Mouse (Mus musculus): ENCODE data around the gene Tcl1b5. TPM values are rescaled to one million over a fixed set of nuclear protein-coding genes. Genes with fewer than 3 reads are reported as not detected.
"Not testable (repeated sequence)": the region's sequence is repeated elsewhere in the genome, so short reads cannot be mapped to it uniquely, and the experiment has no call there.

Gene Tcl1b5
- not detected in 2 replicates for total RNA-seq (2017)

- ATAC-seq (ENCODE audit: extremely low read depth, insufficient number of reproducible peaks, low FRiP score, poor library complexity, severe bottlenecking) = not testable (repeated sequence)
These were observed at the start of gene Tcl1b5 for GRCm38 (mm10) chr12:105176044-105176443. Gene Tcl1b5, plus strand, starts transcription at chr12:105176344.

DNA sequence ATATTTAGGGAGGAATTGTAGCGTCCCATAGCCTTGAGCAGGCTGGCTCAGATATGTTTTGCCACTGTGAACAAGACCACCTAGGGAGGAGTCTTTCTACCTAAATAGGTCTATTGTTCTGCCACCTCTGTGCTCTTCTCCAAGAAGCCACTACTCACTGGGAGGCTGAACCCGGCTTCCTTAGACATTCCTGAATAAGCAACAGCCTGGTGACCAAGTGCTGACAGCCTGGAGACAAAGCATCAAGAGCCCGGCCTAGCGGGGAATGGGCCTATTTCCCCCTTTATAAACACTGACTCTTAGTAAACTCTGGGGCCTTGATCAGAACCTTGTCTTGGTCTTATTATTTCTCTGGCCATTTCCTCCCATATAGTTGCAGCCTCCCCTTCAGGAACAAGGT lies 49.6 kb upstream of the Tcl1b5 start:
- ATAC-seq (ENCODE audit: extremely low read depth, insufficient number of reproducible peaks, low FRiP score, poor library complexity, severe bottlenecking) = no peak

GRCm38 (mm10) chr12:105127607-105128006 lies 48.5 kb upstream of the Tcl1b5 start:
- ATAC-seq (ENCODE audit: extremely low read depth, insufficient number of reproducible peaks, low FRiP score, poor library complexity, severe bottlenecking) = no peak

DNA sequence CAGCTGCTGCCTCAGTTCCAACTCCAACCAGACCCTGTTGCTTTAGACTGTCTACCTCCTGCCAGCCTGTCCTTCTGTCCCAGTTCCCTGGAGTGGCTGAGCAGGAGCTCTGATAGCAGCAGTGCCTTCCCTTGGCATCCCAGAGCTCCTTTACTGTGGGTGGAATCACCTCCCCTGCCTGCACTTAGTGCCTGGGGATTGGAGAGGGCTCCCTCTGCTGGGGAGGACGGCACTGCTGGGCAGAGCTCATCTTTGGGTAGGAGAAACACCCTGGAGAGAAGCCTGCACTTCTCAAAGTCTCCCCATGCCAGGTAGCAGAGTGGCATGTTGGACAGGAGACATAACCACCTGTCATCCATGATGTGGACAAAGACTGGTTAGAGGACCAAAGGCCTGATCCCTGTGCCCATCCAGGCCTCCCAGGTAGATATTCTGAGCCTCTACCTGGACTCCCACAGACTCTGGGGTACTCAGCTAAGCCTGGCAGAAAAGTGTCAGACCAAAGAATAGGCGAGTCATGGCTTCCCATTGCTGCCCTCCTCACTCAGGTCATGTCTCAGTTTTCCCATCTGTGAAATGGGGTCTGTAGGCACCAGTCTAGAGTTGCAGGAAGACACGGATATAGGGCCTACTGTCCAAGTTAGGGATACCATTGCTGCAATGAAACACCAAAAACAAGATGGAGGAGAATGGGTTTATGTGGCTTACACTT lies 46.5 kb upstream of the Tcl1b5 start:
- ATAC-seq (ENCODE audit: extremely low read depth, insufficient number of reproducible peaks, low FRiP score, poor library complexity, severe bottlenecking) = 0 out of 2 replicates have a peak, but pooled peaks have one; percentile 26

- ATAC-seq (ENCODE audit: extremely low read depth, insufficient number of reproducible peaks, low FRiP score, poor library complexity, severe bottlenecking) = not testable (repeated sequence)
These were observed 42.0 kb upstream of the Tcl1b5 start for GRCm38 (mm10) chr12:105134167-105134566.

DNA sequence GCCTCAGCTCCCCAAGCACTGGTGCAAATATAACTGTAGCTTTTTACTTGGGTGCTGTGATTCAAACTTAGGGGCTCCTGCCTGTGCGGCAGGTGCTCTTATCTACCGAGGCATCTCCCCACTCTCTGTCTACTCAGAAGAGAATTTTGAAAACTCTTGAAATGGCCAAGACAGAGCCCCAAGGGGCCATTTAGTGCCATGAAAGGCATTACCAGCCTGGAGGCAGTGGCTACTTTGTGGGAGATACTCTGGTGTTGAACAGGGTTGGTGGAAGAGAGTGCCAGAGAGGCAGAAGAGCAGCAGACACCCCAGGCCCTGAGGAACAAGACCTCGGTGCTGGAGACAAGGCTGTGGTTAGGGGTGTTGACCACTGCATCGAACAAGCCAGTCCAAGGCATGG lies 41.3 kb upstream of the Tcl1b5 start:
- not testable (repeated sequence) for ATAC-seq (ENCODE audit: extremely low read depth, insufficient number of reproducible peaks, low FRiP score, poor library complexity, severe bottlenecking)

DNA sequence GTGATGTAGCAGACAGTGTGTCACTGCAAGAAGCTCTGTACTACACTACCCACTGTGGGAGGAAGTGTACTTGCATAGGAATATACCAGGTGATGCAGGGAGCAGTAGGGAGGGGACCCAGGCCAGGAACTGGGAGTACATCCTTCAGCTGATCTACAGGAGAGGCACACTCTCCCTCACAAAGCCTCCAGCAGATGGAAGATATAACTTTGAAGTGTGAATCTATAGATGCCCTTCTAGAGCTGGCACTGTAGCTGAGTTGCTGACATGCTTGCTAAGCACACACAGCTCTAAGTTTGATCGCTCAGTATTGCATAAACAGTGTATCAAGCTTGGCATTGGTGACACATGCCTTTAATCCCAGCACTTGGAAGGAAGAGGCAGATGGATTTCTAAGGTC lies 38.4 kb upstream of the Tcl1b5 start:
- ATAC-seq (ENCODE audit: extremely low read depth, insufficient number of reproducible peaks, low FRiP score, poor library complexity, severe bottlenecking) = not testable (repeated sequence)

GRCm38 (mm10) chr12:105143096-105143495 lies 33.0 kb upstream of the Tcl1b5 start:
- no peak for ATAC-seq (ENCODE audit: extremely low read depth, insufficient number of reproducible peaks, low FRiP score, poor library complexity, severe bottlenecking)

- ATAC-seq (ENCODE audit: extremely low read depth, insufficient number of reproducible peaks, low FRiP score, poor library complexity, severe bottlenecking) = not testable (repeated sequence)
These were observed 31.2 kb upstream of the Tcl1b5 start for GRCm38 (mm10) chr12:105144928-105145327.

- ATAC-seq (ENCODE audit: extremely low read depth, insufficient number of reproducible peaks, low FRiP score, poor library complexity, severe bottlenecking) = no peak
These were observed 30.4 kb upstream of the Tcl1b5 start, which contains the start of gene Tcl1b2 for GRCm38 (mm10) chr12:105145714-105146113. Gene Tcl1b2, plus strand, starts transcription at chr12:105146014.

DNA sequence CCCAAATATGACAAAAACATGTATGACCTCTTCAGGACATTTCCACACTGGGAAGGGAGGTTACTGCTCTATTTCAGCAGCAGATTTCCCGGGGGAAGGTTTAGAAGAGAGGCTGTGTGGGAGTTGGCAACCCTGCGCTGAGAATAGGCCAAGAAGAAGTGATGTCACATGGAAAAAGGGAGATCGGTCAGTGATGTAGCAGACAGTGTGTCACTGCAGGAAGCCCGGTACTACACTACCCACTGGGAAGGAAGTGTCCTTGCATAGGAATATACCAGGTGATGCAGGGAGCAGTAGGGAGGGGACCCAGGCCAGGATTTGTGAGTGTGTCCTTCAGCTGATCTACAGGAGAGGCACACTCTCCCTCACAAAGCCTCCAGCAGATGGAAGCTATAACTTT lies 20.9 kb upstream of the Tcl1b5 start:
- ATAC-seq (ENCODE audit: extremely low read depth, insufficient number of reproducible peaks, low FRiP score, poor library complexity, severe bottlenecking) = not testable (repeated sequence)

GRCm38 (mm10) chr12:105158842-105159241 lies 17.3 kb upstream of the Tcl1b5 start:
- no peak for ATAC-seq (ENCODE audit: extremely low read depth, insufficient number of reproducible peaks, low FRiP score, poor library complexity, severe bottlenecking)

DNA sequence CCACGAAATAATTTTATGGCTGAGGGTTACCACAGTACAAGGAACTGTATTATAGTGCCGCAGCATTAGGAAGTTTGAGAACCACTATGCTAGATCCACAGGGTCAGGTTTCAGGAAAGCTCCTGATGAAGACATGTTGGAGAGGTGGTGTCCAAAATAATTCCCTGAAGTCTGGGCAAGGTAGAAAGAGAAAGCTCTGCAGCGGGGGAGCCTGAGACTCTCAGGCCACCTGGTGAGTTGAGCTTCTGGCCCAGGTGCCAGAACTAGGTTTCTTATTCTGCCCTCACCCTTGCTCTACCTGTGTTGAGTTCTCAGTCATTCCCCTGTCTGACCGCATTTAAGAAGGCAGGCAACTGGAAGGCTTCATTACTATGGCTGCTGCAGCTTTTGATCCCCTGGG lies 16.8 kb upstream of the Tcl1b5 start, which contains the start of gene Tcl1b1:
Gene Tcl1b1 (plus strand): TSS at position 301 of the 400 bp plus-strand sequence.
- no peak for ATAC-seq (ENCODE audit: extremely low read depth, insufficient number of reproducible peaks, low FRiP score, poor library complexity, severe bottlenecking)

DNA sequence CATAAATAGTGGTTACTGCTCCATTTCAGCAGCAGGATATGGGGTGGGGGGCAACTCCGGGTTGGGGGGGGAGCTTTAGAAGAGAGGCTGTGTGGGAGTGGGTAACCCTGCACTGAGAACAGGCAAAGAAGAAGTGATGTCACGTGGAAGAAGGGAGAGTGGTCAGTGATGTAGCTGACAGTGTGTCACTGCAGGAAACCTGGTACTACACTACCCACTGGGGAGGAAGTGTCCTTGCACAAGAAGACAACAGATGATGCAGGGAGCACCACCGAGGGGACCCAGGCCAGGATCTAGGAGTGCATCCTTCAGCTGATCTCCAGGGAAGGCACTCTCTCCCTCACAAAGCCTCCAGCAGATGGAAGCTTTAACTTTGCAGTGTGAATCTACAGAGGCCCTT lies 9.4 kb upstream of the Tcl1b5 start:
- ATAC-seq (ENCODE audit: extremely low read depth, insufficient number of reproducible peaks, low FRiP score, poor library complexity, severe bottlenecking) = no peak

DNA sequence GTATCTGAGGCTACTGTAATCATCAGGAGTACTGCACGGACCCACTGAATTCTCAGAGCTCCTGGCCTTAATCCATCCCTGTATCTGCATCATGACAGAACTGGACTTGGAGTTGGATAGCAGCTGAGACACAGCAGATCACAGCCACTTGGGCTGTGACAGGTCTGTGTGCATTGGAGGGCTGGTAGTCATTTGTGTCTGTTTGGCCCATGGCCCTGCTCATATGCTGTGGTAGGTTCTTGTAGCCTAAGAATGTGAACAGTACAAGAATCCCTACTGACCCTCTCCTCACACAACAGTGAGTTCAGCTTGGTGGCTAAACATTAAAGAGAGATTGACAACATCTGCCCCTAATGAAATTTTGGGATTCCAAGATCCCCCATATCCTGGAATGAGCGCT lies 2.8 kb upstream of the Tcl1b5 start:
- ATAC-seq (ENCODE audit: extremely low read depth, insufficient number of reproducible peaks, low FRiP score, poor library complexity, severe bottlenecking) = no peak

- ATAC-seq (ENCODE audit: extremely low read depth, insufficient number of reproducible peaks, low FRiP score, poor library complexity, severe bottlenecking) = not testable (repeated sequence)
These were observed 1.8 kb upstream of the Tcl1b5 start for GRCm38 (mm10) chr12:105174318-105174717.

DNA sequence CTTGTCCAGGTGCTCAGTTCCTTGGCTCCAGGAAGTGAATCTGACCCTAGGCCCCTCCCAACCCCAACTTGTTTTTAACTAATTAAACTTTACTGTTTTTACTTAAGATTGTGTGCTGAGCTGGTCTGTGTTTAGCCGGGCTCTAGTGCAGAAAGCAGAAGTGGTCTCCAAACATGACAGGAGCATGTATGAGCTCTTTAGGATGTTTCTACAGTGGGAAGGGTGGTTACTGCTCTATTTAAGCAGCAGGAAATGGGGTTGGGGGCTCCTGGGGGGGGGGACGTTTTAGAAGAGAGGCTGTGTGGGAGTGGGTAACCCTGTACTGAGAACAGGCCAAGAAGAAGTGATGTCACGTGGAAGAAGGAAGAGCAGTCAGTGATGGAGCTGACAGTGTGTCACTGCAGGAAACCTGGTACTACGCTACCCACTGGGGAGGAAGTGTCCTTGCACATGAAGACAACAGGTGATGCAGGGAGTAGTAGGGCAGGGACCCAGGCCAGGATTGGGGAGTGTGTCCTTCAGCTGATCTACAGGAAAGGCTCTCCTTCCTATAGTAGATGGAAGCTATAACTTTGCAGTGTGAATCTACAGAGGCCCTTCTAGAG lies 5.0 kb downstream of the Tcl1b5 start:
- not testable (repeated sequence) for ATAC-seq (ENCODE audit: extremely low read depth, insufficient number of reproducible peaks, low FRiP score, poor library complexity, severe bottlenecking)

- not testable (repeated sequence) for ATAC-seq (ENCODE audit: extremely low read depth, insufficient number of reproducible peaks, low FRiP score, poor library complexity, severe bottlenecking)
These were observed 12.8 kb downstream of the Tcl1b5 start for GRCm38 (mm10) chr12:105188980-105189379.

DNA sequence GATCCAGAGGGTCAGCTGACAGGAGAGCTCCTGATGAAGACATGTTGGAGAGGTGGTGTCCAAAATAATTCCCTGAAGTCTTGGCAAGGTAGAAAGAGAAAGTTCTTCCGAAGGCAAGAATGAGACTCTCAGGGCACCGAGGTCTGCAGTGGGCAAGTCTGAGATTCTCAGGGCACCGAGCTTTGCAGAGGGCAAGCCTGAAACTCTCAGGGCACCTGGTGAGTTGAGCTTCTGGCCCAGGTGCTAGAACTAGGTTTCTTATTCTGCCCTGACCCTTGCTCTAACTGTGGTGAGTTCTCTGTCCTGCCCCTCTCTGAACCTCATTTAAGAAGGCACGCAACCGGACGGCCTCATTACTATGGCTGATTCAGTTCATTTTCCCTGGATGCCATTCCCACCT lies 14.6 kb downstream of the Tcl1b5 start, which contains the start of gene Tcl1b3:
Gene Tcl1b3 (plus strand): TSS at position 301 of the 400 bp plus-strand sequence.
- ATAC-seq (ENCODE audit: extremely low read depth, insufficient number of reproducible peaks, low FRiP score, poor library complexity, severe bottlenecking) = not testable (repeated sequence)
